Mouse (Mus musculus) layer of hippocampus, postnatal 25 days (tissue): ENCODE measurements around the gene Morc2a. TPM values are rescaled to one million over a fixed set of nuclear protein-coding genes. Genes with fewer than 3 reads are reported as not detected.

Experiments
- DNase-seq, 2 experiments: peaks; one replicate each; pipeline ENCODE4 v3.0.0; 2022; ENCODE audit warnings: mixed read lengths in 2 of 2, low spot score in 1 of 2; ENCODE audit errors: extremely low spot score in 1 of 2
- total RNA-seq, 2 experiments: library from RNA; stranded (reverse); gene quantifications; 2 replicates each; pipeline ENCODE4 v1.2.3; 2021

Morc2a gene
- total RNA-seq, 2 experiments from 2014 or later = 33.2 to 43.9 TPM

- no peak for DNase-seq
Observed at GRCm38 (mm10) chr11:3679771-3680170, 30.8 kb downstream of the Morc2a start.

DNA sequence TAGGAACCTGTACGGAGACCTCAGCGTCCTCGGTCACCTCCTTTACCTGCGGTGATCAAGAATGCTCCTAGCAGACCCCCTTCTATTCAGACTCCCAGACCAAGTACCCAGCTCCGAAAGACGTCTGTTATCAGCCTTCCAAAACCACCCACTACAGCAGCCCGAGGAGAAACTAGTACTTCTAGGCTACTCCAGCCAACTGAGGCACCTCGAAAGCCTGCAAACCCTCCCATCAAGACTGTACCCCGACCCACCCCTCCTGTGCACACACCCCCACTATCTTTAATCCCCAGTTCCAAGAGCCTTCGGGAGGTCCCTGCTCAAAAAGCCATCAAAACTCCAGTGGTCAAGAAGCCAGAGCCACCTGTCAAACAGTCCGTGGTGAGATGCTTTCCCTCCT is 34.7 kb downstream of the Morc2a start:
- no peak for DNase-seq

- DNase-seq = no peak
Observed at GRCm38 (mm10) chr11:3684232-3684631, 35.2 kb downstream of the Morc2a start.

- DNase-seq = no peak
Observed at GRCm38 (mm10) chr11:3684723-3685430, 35.9 kb downstream of the Morc2a start.

DNA sequence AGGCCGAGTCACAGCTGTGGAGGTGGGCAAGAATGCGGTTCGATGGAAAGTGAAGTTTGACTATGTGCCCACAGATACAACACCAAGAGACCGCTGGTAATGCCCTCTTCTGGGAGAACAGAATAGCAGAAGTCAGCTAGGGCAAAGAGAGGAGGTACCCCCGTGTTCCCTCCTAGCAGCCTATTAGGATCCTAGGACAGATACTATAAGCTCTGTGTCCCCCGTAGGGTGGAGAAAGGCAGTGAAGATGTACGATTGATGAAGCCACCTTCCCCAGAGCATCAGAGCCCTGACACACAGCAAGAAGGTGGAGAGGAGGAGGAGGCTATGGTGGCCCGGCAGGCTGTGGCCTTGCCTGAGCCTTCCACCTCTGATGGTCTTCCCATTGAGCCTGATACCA is 36.4 kb downstream of the Morc2a start:
- DNase-seq = no peak

GRCm38 (mm10) chr11:3686318-3686717 is 37.3 kb downstream of the Morc2a start:
- DNase-seq = no peak

- no peak for DNase-seq
Observed at GRCm38 (mm10) chr11:3686885-3687284, 37.9 kb downstream of the Morc2a start.

DNA sequence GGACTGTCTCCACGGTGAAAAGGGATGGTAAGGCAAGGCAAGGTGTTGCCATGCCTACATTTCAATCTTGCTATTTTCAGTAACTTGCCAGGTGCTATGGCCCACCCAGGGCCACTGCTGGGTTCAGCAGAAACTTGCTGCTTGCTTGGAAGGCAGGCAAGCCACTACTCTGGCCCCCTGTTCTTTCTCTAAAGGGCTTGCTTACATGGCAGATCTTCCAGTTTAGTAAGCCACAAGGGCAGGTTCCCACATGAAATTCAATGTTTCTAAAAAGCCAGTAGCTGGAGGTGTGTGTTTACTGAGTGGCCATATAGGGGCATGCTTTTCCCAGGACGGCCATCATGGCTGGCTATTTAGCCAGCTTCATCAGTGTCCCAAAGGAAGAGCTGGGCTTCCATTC is 42.8 kb downstream of the Morc2a start:
- DNase-seq = no peak

DNA sequence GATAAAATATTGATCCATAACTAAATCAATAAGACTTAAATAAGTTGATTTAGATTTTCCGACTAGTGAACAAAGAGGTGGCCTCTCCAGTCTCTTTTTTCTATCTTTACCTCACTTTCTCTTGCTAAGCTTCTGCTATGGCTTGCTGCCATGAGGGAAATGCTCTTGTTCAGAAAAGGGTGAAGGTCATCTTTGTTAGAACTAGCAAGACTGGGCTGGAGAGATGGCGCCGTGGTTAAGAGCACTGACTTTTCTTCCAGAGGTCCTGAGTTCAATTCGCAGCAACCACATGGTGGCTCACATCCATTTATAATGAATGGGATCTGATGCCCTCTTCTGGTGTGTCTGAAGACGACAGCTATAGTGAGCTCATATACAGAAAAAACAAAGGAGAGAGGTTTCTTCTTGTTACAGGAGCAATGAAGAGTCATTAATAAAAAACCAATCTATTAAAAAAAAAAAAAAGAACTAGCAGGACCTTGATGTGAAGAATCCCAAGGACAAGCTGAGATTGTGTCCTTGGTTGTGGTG is 47.2 kb downstream of the Morc2a start:
- DNase-seq = no peak

- DNase-seq = no peak
Observed at GRCm38 (mm10) chr11:3697441-3697840, 48.5 kb downstream of the Morc2a start.

- DNase-seq = no peak
Observed at GRCm38 (mm10) chr11:3703089-3703992, 54.4 kb downstream of the Morc2a start.

DNA sequence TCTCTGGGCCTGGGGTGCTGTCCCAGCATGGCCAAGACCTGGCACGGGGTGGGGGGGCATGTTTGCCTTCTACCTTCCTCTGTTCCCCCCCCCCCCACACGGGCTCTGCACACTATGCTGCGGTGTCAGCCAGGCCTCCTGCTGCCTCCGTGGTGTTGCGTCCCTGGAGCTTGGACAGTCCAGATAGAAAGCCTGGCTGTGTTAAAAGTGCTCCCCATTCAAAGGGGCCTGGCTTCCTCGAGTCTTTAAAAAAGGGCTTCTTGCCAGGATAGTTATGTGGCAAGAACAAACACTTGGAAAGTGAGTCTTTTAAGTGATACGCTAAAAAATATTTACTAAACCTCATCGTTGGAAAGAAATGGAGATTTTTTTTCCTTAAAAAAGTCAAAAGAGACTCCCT is 55.4 kb downstream of the Morc2a start:
- no peak for DNase-seq

DNA sequence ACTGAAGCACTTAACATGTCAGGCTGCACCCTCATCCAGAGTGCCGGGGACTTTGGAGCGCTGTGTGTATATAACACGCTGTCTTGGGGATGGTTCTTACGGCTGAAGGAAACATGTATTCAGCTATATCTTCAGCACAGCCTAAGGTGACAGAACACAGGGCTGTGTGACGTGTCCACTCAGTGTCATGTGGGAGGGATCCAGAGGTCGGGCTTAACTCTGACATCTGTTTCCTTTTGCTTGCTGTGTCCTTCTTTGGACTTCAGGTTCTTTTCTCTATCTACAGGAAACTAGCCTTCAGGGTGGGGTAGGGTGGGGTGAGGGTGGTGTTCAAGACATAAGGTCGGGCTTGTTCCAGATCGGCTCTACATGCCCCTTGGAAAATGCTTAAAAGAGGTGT is 58.1 kb downstream of the Morc2a start:
- no peak for DNase-seq

- DNase-seq = no peak
Observed at GRCm38 (mm10) chr11:3710203-3710602, 61.2 kb downstream of the Morc2a start.

DNA sequence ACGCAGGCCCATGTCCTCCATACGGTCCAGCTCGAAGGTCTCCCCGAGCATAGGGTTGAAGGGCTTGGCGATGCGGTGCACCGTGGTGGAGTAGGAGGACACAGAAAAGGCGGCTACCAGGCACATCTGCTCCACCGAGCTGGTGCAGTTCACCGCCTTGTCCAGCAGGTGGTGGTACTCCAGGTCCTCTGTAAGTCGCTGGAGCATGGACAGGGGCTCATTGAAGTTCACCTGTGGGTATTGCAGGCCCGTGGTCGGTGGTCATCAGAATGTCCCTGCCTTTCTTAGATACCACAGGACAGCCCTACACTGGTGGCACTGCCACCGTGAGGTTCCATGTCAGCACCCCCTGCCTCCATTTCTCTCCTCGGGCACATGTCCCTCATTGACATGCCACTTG is 65.5 kb downstream of the Morc2a start:
- peak; percentile 55 to 71 for DNase-seq

GRCm38 (mm10) chr11:3716662-3717061 is 67.7 kb downstream of the Morc2a start:
- DNase-seq = no peak

- no peak for DNase-seq
Observed at GRCm38 (mm10) chr11:3722036-3722435, 73.0 kb downstream of the Morc2a start.

DNA sequence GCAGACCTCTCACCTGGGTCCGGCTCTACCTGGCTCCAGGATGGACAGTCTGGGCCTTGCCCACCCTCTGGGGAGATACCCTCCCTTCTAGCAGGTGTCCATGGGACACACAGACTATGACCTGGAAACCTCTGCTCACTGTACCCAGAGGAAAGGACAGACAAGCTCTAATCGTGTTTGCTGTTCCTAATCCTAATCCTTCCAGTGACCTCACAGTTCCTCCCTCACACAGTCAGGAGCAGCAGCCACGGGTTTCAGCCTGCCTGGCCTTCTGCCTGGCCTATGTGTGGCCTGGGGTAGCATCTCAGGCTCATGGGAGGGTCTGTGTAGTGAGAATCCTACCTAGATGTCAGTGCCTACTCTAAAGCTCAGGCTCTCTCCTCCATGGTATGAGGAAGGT is 73.9 kb downstream of the Morc2a start:
- no peak for DNase-seq

- no peak for DNase-seq
Observed at GRCm38 (mm10) chr11:3723910-3724309, 74.9 kb downstream of the Morc2a start.

GRCm38 (mm10) chr11:3724726-3725125 is 75.7 kb downstream of the Morc2a start:
- no peak for DNase-seq

GRCm38 (mm10) chr11:3725331-3726054 is 76.5 kb downstream of the Morc2a start:
- DNase-seq = no peak
